Mouse (Mus musculus): ENCODE data around the gene Ddi2.
"Not testable (repeated sequence)": the region's sequence is repeated elsewhere in the genome, so short reads cannot be mapped to it uniquely, and the experiment has no call there.

Gene Ddi2

GRCm38 (mm10) chr4:141722731-141723672 lies at the start of gene Ddi2:
Ddi2 (minus strand) TSS chr4:141723419.
- peak; percentile 39 for DNase-seq (ENCODE audit: extremely low read depth, low read depth)

- DNase-seq (ENCODE audit: extremely low read depth, low read depth), result not testable (repeated sequence)
These were observed 49.8 kb upstream of the Ddi2 start for GRCm38 (mm10) chr4:141773019-141773418.

GRCm38 (mm10) chr4:141771823-141772222 lies 48.6 kb upstream of the Ddi2 start:
- no peak for DNase-seq (ENCODE audit: extremely low read depth, low read depth)

- no peak for DNase-seq (ENCODE audit: extremely low read depth, low read depth)
These were observed 46.4 kb upstream of the Ddi2 start for GRCm38 (mm10) chr4:141769501-141770160.

GRCm38 (mm10) chr4:141767353-141768036 lies 44.3 kb upstream of the Ddi2 start:
- peak; percentile 77 for DNase-seq (ENCODE audit: extremely low read depth, low read depth)

GRCm38 (mm10) chr4:141766668-141767352 lies 43.6 kb upstream of the Ddi2 start:
- peak; percentile 52 for DNase-seq (ENCODE audit: extremely low read depth, low read depth)

- peak; percentile 88 for DNase-seq (ENCODE audit: extremely low read depth, low read depth)
These were observed 43.1 kb upstream of the Ddi2 start for GRCm38 (mm10) chr4:141766316-141766667.

GRCm38 (mm10) chr4:141765008-141765407 lies 41.8 kb upstream of the Ddi2 start:
- DNase-seq (ENCODE audit: extremely low read depth, low read depth), result no peak

GRCm38 (mm10) chr4:141763476-141763875 lies 40.3 kb upstream of the Ddi2 start:
- DNase-seq (ENCODE audit: extremely low read depth, low read depth), result no peak

- no peak for DNase-seq (ENCODE audit: extremely low read depth, low read depth)
These were observed 38.9 kb upstream of the Ddi2 start for GRCm38 (mm10) chr4:141762102-141762598.

GRCm38 (mm10) chr4:141760942-141761341 lies 37.7 kb upstream of the Ddi2 start:
- no peak for DNase-seq (ENCODE audit: extremely low read depth, low read depth)

- no peak for DNase-seq (ENCODE audit: extremely low read depth, low read depth)
These were observed 35.8 kb upstream of the Ddi2 start for GRCm38 (mm10) chr4:141758874-141759542.

- no peak for DNase-seq (ENCODE audit: extremely low read depth, low read depth)
These were observed 33.9 kb upstream of the Ddi2 start for GRCm38 (mm10) chr4:141757124-141757523.

- no peak for DNase-seq (ENCODE audit: extremely low read depth, low read depth)
These were observed 32.2 kb upstream of the Ddi2 start for GRCm38 (mm10) chr4:141755375-141755930.

GRCm38 (mm10) chr4:141752076-141752421 lies 28.8 kb upstream of the Ddi2 start:
- DNase-seq (ENCODE audit: extremely low read depth, low read depth), result peak; percentile 86

- DNase-seq (ENCODE audit: extremely low read depth, low read depth), result peak; percentile 46
These were observed 28.3 kb upstream of the Ddi2 start for GRCm38 (mm10) chr4:141751419-141752075.

- DNase-seq (ENCODE audit: extremely low read depth, low read depth), result no peak
These were observed 27.6 kb upstream of the Ddi2 start for GRCm38 (mm10) chr4:141750826-141751225.

GRCm38 (mm10) chr4:141749557-141749956 lies 26.3 kb upstream of the Ddi2 start:
- DNase-seq (ENCODE audit: extremely low read depth, low read depth), result no peak

- DNase-seq (ENCODE audit: extremely low read depth, low read depth), result no peak
These were observed 23.5 kb upstream of the Ddi2 start, which contains the start of gene Agmat for GRCm38 (mm10) chr4:141746578-141747346. Agmat (plus strand) TSS chr4:141746672.
